Mouse (Mus musculus) forebrain, embryonic 14.5 days (tissue): Measurements from ENCODE around the gene Slc1a2. TPM values are rescaled to one million over a fixed set of nuclear protein-coding genes. Genes with fewer than 3 reads are reported as not detected.

Experiments
- ATAC-seq: fragments of 200-750 bp; cut with Nextera tagmentation; 2 replicates; pipeline ENCODE4 v1.8.0; 2017; ENCODE audit warnings: mild to moderate bottlenecking, moderate library complexity
- DNase-seq: peaks from one replicate; pipeline ENCODE4 v3.0.0-alpha.2; 2015; ENCODE audit warnings: low spot score
- H3K27ac ChIP-seq: fragments of 300-500 bp; sonication (generic); 2 replicates; pipeline ENCODE4 v1.5.1; 2014; ENCODE audit warnings: low read depth, mild to moderate bottlenecking, control low read depth, low read length, moderate library complexity
- H3K27me3 ChIP-seq: fragments of 300-500 bp; sonication (generic); replicated peaks from 2 replicates; pipeline ENCODE4 v1.6.1; 2014; ENCODE audit warnings: low read length, control low read depth, mixed read lengths; ENCODE audit not compliant: control insufficient read depth, insufficient read depth
- H3K36me3 ChIP-seq: fragments of 300-500 bp; sonication (generic); 2 replicates; pipeline ENCODE4 v1.6.1; 2014; ENCODE audit warnings: low read length, control low read depth; ENCODE audit not compliant: control insufficient read depth, insufficient read depth
- H3K4me1 ChIP-seq: fragments of 300-500 bp; sonication (generic); 2 replicates; pipeline ENCODE4 v1.6.1; 2014; ENCODE audit warnings: antibody characterized with exemption, low read length, control low read depth; ENCODE audit not compliant: control insufficient read depth, insufficient read depth
- H3K4me2 ChIP-seq: fragments of 300-500 bp; sonication (generic); 2 replicates; pipeline ENCODE4 v1.6.1; 2014; ENCODE audit warnings: mild to moderate bottlenecking, control low read depth, low read length
- H3K4me3 ChIP-seq: fragments of 300-500 bp; sonication (generic); 2 replicates; pipeline ENCODE4 v1.5.1; 2014; ENCODE audit warnings: low read depth, low read length, control low read depth
- H3K9ac ChIP-seq: fragments of 300-500 bp; sonication (generic); 2 replicates; pipeline ENCODE4 v1.6.1; 2014; ENCODE audit warnings: mild to moderate bottlenecking, low read length, control low read depth, moderate library complexity
- H3K9me3 ChIP-seq: fragments of 300-500 bp; sonication (generic); replicated peaks from 2 replicates; pipeline ENCODE4 v1.6.1; 2016; ENCODE audit warnings: low read length, control low read depth, mixed read lengths; ENCODE audit not compliant: control insufficient read depth
- WGBS: fragments of 180-500 bp; shearing (Covaris S2); extraction: QIAGEN DNeasy Blood & Tissue Kit; methylation state at CpG from one replicate; pipeline ENCODE4 v1.1.7; 2014; 5-methylcytosine and 5-hydroxymethylcytosine counted together
- polyA plus RNA-seq: library from polyadenylated mRNA; unstranded; fragments of >200 nt; fragmentation: Nextera tagmentation; extraction: Ambion mirVana; gene quantifications from 2 replicates; pipeline ENCODE4 v1.2.1, GENCODE M21; 2014

The Slc1a2 gene
- polyA plus RNA-seq, 1 experiment from 2014 or later, result 12.0 TPM

DNA sequence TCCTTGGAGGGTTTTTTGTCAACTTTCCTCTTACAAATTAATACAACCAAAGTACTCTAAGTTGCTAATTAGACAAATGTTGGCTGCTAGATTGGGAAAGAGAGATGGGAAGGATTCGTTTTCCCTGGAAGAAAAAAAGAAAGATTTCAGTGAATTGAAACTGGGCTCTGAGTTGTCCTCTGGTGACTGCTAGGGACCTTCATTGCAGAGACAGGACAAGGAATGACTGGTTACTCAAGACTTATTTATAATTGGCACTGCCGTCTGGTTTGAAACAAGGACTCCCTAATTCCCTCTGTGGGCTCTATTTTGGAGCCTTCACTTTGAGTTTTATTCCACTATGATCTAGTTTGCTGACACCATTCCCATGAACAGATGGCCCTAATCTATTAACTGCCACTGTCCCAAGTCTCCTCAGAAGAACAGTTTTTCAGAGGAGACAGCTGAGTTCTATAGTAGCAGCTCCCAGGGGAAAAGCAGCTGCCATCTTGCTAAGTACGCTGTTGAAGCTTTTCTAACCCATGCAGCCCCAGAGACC is 22.9 kb upstream of the Slc1a2 start:
- H3K9ac ChIP-seq, result no peak overlapping the region
- no peak overlapping the region for H3K27ac ChIP-seq
- H3K4me1 ChIP-seq, result peaks cover 4% of the 10 kb centered on the region
- no peaks in the 10 kb centered on the region for H3K9me3 ChIP-seq
- DNase-seq, result peak; percentile 22
- 58% methylated on average over 3 of the region's 3 CpGs for WGBS
- no peak overlapping the region for H3K4me3 ChIP-seq
- no peaks in the 10 kb centered on the region for H3K36me3 ChIP-seq
- H3K4me2 ChIP-seq, result no peak overlapping the region
- no peaks in the 10 kb centered on the region for H3K27me3 ChIP-seq
- ATAC-seq, result no peak

GRCm38 (mm10) chr2:102636116-102636600 is 22.3 kb upstream of the Slc1a2 start:
- Histone ChIP-seq H3K9me3 (no peaks in the 10 kb centered on the region), H3K36me3 (no peaks in the 10 kb centered on the region), H3K4me3 (no peak overlapping the region), H3K27me3 (no peaks in the 10 kb centered on the region), H3K4me1 (peaks cover 4% of the 10 kb centered on the region), H3K4me2 (no peak overlapping the region), H3K27ac (no peak overlapping the region), H3K9ac (no peak overlapping the region)
- ATAC-seq (no peak), DNase-seq (peak; percentile 20)
- 82% methylated on average over 7 of the region's 7 CpGs for WGBS

DNA sequence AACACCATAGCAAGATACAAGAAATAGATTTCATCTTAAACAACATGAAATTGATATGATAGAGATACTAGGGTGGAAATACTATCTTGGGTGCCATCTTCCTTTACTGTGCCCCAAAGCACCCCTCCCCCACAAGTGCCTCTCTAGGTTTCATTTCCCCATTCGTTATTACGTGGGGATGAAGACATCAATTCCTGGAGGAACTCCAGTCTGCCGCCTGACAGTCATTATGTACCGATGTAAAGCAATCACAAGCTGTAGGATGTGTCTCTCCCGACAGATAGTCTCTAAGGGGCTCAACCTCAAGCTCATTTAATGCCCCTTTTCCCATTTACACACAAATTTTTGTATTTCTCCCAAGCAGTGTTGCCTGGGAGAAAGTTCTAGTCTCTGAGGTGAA is 20.3 kb upstream of the Slc1a2 start:
- Histone ChIP-seq H3K27ac (no peak overlapping the region), H3K27me3 (no peaks in the 10 kb centered on the region), H3K9me3 (no peaks in the 10 kb centered on the region), H3K9ac (no peak overlapping the region), H3K36me3 (no peaks in the 10 kb centered on the region), H3K4me1 (peaks cover 4% of the 10 kb centered on the region), H3K4me2 (no peak overlapping the region), H3K4me3 (no peak overlapping the region)
- ATAC-seq (no peak), DNase-seq (peak; percentile 23)
- 33% methylated on average over 5 of the region's 5 CpGs for WGBS

DNA sequence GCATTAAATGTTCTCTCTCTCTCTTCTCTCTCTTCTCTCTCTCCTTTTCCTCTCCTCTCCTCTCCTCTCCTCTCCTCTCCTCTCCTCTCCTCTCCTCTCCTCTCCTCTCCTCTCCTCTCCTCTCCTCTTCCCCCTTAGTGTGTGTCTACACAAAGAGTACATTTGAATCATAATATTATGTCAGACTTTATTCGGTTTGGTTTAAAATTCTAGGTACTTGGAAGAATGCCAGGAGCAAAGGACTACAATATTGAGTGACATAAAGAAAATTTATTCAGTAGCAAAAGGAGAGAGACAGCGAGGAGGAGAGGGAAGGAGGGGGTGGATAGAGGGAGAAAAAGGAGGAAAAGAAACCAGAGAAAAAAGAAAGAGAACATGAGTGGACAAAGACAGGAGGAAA is 19.8 kb upstream of the Slc1a2 start:
- no peak overlapping the region for H3K4me3 ChIP-seq
- H3K27me3 ChIP-seq, result no peaks in the 10 kb centered on the region
- no peak overlapping the region for H3K9ac ChIP-seq
- H3K4me1 ChIP-seq, result peaks cover 4% of the 10 kb centered on the region
- DNase-seq (peak; percentile 52), ATAC-seq (peak; percentile 44; the same call in 1 of the 2 replicates)
- no peaks in the 10 kb centered on the region for H3K36me3 ChIP-seq
- H3K4me2 ChIP-seq, result no peak overlapping the region
- WGBS, result 16% methylated on average over 2 of the region's 2 CpGs
- H3K27ac ChIP-seq, result no peak overlapping the region
- H3K9me3 ChIP-seq, result no peaks in the 10 kb centered on the region

DNA sequence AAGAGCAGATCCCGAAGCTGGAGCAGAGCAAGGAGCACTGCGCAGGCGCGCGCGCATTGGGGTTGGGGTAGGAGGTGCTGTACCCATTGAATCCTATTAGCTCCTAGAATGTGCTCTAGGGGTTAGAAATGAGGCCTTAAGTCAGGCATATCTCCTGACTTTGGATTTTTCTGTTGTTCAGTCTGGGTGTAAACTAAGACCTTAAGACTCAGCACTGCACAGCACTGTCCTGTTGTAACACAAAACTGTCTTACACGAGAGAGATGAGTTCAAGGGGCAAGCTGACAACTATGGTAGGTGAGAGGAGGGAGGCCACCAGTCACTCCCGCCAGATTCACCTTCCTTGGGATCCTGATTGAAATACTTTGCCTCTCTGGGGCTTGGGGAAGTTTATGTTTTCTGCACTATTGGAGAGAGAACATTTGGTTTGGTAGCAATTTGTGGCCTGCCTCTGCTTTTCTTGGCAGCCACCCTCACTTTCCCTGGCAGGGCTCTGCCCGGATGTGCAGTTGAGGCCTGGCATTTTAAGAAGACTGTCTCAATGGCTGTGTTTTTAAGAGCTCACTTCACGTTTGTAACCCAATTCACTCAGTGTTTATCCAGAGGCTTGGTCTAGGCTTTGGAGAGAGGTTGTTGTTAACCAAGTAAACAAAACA is 9.5 kb upstream of the Slc1a2 start:
- WGBS, result 85% methylated on average over 10 of the region's 10 CpGs
- Histone ChIP-seq H3K36me3 (no peaks in the 10 kb centered on the region), H3K27me3 (no peaks in the 10 kb centered on the region), H3K4me1 (no peaks in the 10 kb centered on the region), H3K27ac (no peak overlapping the region), H3K4me3 (no peak overlapping the region), H3K4me2 (no peak overlapping the region), H3K9me3 (no peaks in the 10 kb centered on the region), H3K9ac (no peak overlapping the region)
- DNase-seq, result peak; percentile 33
- ATAC-seq, result no peak

- no peak overlapping the region for H3K27ac ChIP-seq
- H3K9me3 ChIP-seq, result no peaks in the 10 kb centered on the region
- no peak overlapping the region for H3K9ac ChIP-seq
- no peaks in the 10 kb centered on the region for H3K27me3 ChIP-seq
- H3K4me3 ChIP-seq, result no peak overlapping the region
- no peaks in the 10 kb centered on the region for H3K4me1 ChIP-seq
- no peak for DNase-seq
- WGBS, result 78% methylated on average over 4 of the region's 4 CpGs
- no peak for ATAC-seq
- H3K36me3 ChIP-seq, result no peaks in the 10 kb centered on the region
- H3K4me2 ChIP-seq, result no peak overlapping the region
These were observed 8.1 kb upstream of the Slc1a2 start for GRCm38 (mm10) chr2:102650322-102650721.

GRCm38 (mm10) chr2:102655966-102656725 is 2.3 kb upstream of the Slc1a2 start:
- Histone ChIP-seq H3K4me2 (no peak overlapping the region), H3K9me3 (no peaks in the 10 kb centered on the region), H3K27me3 (no peaks in the 10 kb centered on the region), H3K4me1 (peaks cover 16% of the 10 kb centered on the region; the same call in 1 of the 2 replicates), H3K9ac (no peak overlapping the region), H3K36me3 (no peaks in the 10 kb centered on the region), H3K27ac (peak overlapping the region; percentile 4; the same call in 1 of the 2 replicates), H3K4me3 (no peak overlapping the region)
- peak; percentile 68 for DNase-seq
- 24% methylated on average over 8 of the region's 8 CpGs for WGBS
- no peak for ATAC-seq

GRCm38 (mm10) chr2:102657726-102658125 is 733 bp upstream of the Slc1a2 start:
- Histone ChIP-seq H3K9me3 (no peaks in the 10 kb centered on the region), H3K36me3 (no peaks in the 10 kb centered on the region), H3K4me1 (peaks cover 28% of the 10 kb centered on the region), H3K4me2 (peak overlapping the region; percentile 89), H3K4me3 (peak overlapping the region; percentile 70; the same call in 1 of the 2 replicates), H3K27me3 (no peaks in the 10 kb centered on the region), H3K9ac (no peak overlapping the region), H3K27ac (peak overlapping the region; percentile 87)
- ATAC-seq, result peak; percentile 24; the same call in 1 of the 2 replicates
- peak; percentile 60 for DNase-seq
- 8% methylated on average over 7 of the region's 7 CpGs for WGBS
